Mouse (Mus musculus): ENCODE results near the gene Slc25a44. TPM values are rescaled to one million over a fixed set of nuclear protein-coding genes. Genes with fewer than 3 reads are reported as not detected.

The Slc25a44 gene
- polyA plus RNA-seq, 1 experiment from 2014 or later = 17.9 TPM

- DNase-seq (ENCODE audit: extremely low spot score, low spot score) = no peak
- Histone ChIP-seq H3K27ac (peak overlapping the region; percentile 17; the same call in 1 of the 2 replicates), H3K9me3 (no peaks in the 10 kb centered on the region), H3K4me3 (no peak overlapping the region), H3K36me3 (replicated peaks) (no peaks in the 10 kb centered on the region), H3K4me1 (peaks cover 60% of the 10 kb centered on the region), H3K27me3 (ENCODE audit: poor library complexity, severe bottlenecking) (peaks cover 75% of the 10 kb centered on the region)
- 73% methylated on average over 7 of the region's 7 CpGs for WGBS
Measured at GRCm38 (mm10) chr3:88456746-88457532, 32.0 kb upstream of the Slc25a44 start.

DNA sequence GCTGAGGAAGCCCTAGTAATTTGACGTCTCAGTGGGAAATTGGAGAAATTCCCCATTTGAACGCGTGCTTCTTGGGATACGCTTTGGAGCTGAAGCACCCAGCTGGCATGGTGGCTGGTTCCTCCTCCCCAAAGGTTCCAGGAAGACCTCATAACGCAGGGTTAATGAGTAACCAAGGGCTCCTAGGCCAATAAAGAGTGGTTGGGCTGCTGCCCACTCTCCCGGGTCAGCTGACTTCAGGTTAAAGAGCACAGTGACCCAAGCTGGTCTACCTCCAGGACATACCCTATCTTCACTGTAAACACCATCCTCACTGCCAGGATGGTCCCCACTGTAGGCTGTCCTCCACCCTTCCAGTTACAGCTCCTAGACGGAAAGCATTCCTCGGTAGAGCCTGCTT is 31.4 kb upstream of the Slc25a44 start:
- Histone ChIP-seq H3K27me3 (ENCODE audit: poor library complexity, severe bottlenecking) (peaks cover 75% of the 10 kb centered on the region), H3K9me3 (no peaks in the 10 kb centered on the region), H3K36me3 (replicated peaks) (no peaks in the 10 kb centered on the region), H3K4me1 (peaks cover 58% of the 10 kb centered on the region), H3K4me3 (no peak overlapping the region), H3K27ac (no peak overlapping the region)
- WGBS = 91% methylated on average over 8 of the region's 8 CpGs
- DNase-seq (ENCODE audit: extremely low spot score, low spot score) = no peak

- Histone ChIP-seq H3K36me3 (replicated peaks) (no peaks in the 10 kb centered on the region), H3K4me1 (peaks cover 53% of the 10 kb centered on the region), H3K27ac (0 out of 2 replicates have a peak overlapping the region, but pooled peaks have one; percentile 20), H3K9me3 (no peaks in the 10 kb centered on the region), H3K27me3 (ENCODE audit: poor library complexity, severe bottlenecking) (peaks cover 75% of the 10 kb centered on the region), H3K4me3 (no peak overlapping the region)
- WGBS = 81% methylated on average over 18 of the region's 18 CpGs
- no peak for DNase-seq (ENCODE audit: extremely low spot score, low spot score)
Measured at GRCm38 (mm10) chr3:88455588-88456264, 30.8 kb upstream of the Slc25a44 start.

- H3K36me3 ChIP-seq (replicated peaks) = no peaks in the 10 kb centered on the region
- WGBS = 69% methylated on average over 9 of the region's 9 CpGs
- H3K27me3 ChIP-seq (ENCODE audit: poor library complexity, severe bottlenecking) = peaks cover 75% of the 10 kb centered on the region
- no peak overlapping the region for H3K27ac ChIP-seq
- DNase-seq (ENCODE audit: extremely low spot score, low spot score) = no peak
- no peak overlapping the region for H3K4me3 ChIP-seq
- no peaks in the 10 kb centered on the region for H3K9me3 ChIP-seq
- peaks cover 53% of the 10 kb centered on the region for H3K4me1 ChIP-seq
Measured at GRCm38 (mm10) chr3:88454762-88455587, 30.0 kb upstream of the Slc25a44 start.

DNA sequence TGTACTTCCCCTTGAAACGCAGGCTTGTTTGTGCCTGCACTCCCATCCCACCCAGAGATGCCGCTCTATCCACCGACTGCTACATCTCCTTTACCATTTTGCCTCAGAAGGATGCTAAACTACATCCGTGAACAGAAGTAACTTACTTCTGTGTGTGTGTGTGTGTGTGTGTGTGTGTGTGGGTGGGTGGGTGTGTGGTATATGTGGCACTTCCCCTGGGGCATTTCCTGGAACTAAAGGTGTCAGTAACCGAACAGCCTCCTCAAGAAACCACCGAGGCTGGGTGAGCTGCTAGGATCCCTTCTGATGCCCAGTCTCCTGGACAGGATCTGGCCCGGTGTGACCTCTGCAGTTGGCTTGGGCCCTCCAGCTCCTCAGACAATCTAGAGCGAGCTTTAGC is 29.0 kb upstream of the Slc25a44 start:
- peaks cover 57% of the 10 kb centered on the region for H3K4me1 ChIP-seq
- WGBS = 78% methylated on average over 8 of the region's 8 CpGs
- peaks cover 75% of the 10 kb centered on the region for H3K27me3 ChIP-seq (ENCODE audit: poor library complexity, severe bottlenecking)
- no peak overlapping the region for H3K27ac ChIP-seq
- no peak overlapping the region for H3K4me3 ChIP-seq
- no peak for DNase-seq (ENCODE audit: extremely low spot score, low spot score)
- no peaks in the 10 kb centered on the region for H3K9me3 ChIP-seq
- H3K36me3 ChIP-seq (replicated peaks) = no peaks in the 10 kb centered on the region

DNA sequence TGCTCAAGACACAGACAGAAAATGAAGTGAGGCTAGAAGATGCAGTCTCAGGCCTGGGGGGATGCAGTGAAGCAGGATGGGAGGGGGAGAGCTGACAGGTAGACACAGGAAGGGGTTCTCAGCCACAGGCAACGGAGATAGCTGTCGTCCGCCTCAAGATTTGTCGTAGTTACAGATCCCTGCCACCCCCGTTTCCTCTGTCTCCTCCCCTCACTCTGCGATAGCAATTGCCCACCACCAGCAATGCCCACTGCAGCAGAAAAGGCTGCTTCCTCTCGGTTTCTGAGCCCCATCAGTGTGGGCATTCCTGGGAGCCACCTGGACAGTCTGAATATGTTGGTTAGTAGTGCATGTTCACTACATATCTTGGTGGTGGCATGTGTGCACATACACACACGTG is 28.4 kb upstream of the Slc25a44 start:
- peaks cover 53% of the 10 kb centered on the region for H3K4me1 ChIP-seq
- H3K27ac ChIP-seq = no peak overlapping the region
- 53% methylated on average over 8 of the region's 8 CpGs for WGBS
- H3K9me3 ChIP-seq = no peaks in the 10 kb centered on the region
- peaks cover 75% of the 10 kb centered on the region for H3K27me3 ChIP-seq (ENCODE audit: poor library complexity, severe bottlenecking)
- no peak overlapping the region for H3K4me3 ChIP-seq
- DNase-seq (ENCODE audit: extremely low spot score, low spot score) = no peak
- H3K36me3 ChIP-seq (replicated peaks) = no peaks in the 10 kb centered on the region

DNA sequence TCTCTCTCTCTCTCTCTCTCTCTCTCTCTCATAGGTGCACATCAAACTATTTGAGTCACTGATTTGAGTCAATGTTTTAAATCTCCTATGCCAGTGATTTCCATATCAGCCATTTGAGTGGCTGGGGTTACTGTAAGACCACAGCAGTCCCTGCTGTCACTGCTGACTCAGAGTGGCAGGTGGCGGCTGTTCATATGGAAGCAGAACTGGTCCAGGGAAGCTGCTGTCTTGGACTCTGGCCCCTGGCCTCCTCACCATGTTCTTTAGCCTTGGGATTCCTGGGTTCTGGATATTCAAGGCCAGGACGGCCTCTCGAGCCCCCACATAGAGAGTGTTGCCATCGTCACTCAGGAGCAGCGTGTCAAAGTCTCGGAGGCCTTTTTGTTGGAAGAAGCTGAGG is 27.8 kb upstream of the Slc25a44 start:
- WGBS = 75% methylated on average over 6 of the region's 6 CpGs
- H3K27ac ChIP-seq = no peak overlapping the region
- H3K27me3 ChIP-seq (ENCODE audit: poor library complexity, severe bottlenecking) = peaks cover 77% of the 10 kb centered on the region
- peaks cover 52% of the 10 kb centered on the region for H3K4me1 ChIP-seq
- DNase-seq (ENCODE audit: extremely low spot score, low spot score) = no peak
- no peaks in the 10 kb centered on the region for H3K9me3 ChIP-seq
- H3K4me3 ChIP-seq = no peak overlapping the region
- no peaks in the 10 kb centered on the region for H3K36me3 ChIP-seq (replicated peaks)

DNA sequence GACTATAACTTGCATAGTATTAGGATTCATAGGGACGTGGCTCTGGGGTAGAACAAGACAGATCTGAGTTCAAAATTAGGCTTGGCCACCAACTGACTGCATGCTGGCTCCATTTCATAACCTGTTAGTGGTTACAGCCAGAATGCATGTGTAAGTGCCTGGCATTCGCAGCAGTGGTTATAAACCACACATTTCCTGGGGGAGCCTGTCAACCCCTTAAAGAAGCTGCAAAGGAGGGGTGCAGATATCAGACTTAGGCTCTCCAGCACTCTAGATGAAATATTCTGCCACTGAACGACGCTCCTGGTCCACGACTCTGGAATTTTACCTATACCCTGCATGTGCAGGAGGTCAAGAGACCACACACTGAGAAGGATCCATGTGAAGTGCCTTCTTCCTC is 27.3 kb upstream of the Slc25a44 start:
- no peak for DNase-seq (ENCODE audit: extremely low spot score, low spot score)
- H3K4me1 ChIP-seq = peaks cover 48% of the 10 kb centered on the region
- no peak overlapping the region for H3K4me3 ChIP-seq
- WGBS = 79% methylated on average over 5 of the region's 5 CpGs
- no peak overlapping the region for H3K27ac ChIP-seq
- no peaks in the 10 kb centered on the region for H3K36me3 ChIP-seq (replicated peaks)
- H3K9me3 ChIP-seq = no peaks in the 10 kb centered on the region
- peaks cover 74% of the 10 kb centered on the region for H3K27me3 ChIP-seq (ENCODE audit: poor library complexity, severe bottlenecking)

DNA sequence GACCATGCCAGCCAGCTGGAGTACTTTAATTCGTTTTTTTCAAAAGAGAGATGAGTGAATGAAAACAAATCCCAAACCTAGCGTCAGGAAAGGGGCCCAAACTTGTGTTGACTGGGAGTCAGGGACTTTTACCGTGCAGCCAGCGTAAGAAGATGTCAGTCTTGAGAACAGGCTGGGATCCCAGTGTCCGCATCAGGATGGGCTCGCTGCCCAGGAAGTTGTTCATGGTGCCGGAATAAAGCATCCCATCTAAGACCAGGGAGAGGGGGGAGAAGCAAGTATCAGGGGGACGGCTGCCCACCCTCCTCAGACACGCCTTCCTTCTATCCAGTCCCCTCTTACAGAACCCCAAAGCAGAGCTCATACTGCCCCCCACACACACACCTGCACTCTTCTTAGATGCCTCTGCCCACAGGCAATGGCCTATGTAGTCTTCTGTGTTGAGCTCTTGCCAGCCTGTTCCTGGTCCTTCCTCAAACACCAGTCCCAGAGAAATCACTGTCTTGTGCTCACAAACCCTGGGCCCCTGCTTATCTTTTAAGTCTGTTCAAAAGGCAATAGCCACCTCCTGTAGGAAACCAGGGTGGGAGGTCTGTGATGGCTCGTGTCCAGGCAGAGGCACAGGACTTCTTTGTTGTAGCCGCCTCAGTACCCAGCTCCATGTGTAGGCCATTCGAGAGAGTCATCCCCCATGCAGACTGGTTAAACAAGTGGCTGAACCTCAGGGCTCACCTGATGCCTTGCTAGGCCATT is 25.6 kb upstream of the Slc25a44 start:
- WGBS = 84% methylated on average over 12 of the region's 12 CpGs
- DNase-seq (ENCODE audit: extremely low spot score, low spot score) = no peak
- Histone ChIP-seq H3K4me1 (peaks cover 40% of the 10 kb centered on the region), H3K27ac (no peak overlapping the region; the same call in 1 of the 2 replicates), H3K9me3 (no peaks in the 10 kb centered on the region), H3K27me3 (ENCODE audit: poor library complexity, severe bottlenecking) (peaks cover 63% of the 10 kb centered on the region), H3K36me3 (replicated peaks) (no peaks in the 10 kb centered on the region), H3K4me3 (no peak overlapping the region)

DNA sequence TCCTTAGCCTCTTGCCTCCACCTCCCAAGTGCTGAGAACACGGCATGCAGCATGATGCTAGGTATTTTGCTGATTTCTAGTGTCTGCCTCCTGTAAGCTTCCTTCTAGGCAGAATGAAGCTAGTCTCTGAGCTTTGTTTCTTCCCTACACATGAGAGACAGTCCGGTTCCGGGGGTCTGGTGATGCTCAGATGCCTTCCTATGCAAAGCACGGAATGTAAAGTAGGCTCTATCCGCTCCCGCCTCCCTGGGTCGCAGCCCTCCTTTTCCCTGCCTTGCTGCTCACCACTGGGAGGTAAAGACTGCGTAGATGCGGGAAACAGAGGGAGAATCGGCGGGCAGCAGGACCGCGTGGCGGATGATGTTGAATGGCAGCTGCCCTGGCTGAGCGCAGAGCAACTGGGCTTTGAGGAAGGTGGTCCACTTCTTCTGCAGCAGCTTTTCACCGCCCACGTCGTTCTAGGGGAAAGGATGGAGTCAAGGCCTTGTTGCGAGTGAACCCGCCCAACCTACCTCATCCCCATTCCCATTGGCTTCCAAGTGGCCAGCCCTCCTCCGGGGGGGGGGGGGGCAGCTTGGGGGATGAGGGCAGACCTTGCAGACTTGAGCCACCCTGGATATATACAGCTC is 24.6 kb upstream of the Slc25a44 start:
- H3K27me3 ChIP-seq (ENCODE audit: poor library complexity, severe bottlenecking) = peaks cover 60% of the 10 kb centered on the region
- peak overlapping the region; percentile 82 for H3K27ac ChIP-seq
- H3K36me3 ChIP-seq (replicated peaks) = no peaks in the 10 kb centered on the region
- H3K4me1 ChIP-seq = peaks cover 36% of the 10 kb centered on the region
- H3K4me3 ChIP-seq = peak overlapping the region; percentile 48
- peak; percentile 66 for DNase-seq (ENCODE audit: extremely low spot score, low spot score)
- 6% methylated on average over 21 of the region's 21 CpGs for WGBS
- no peaks in the 10 kb centered on the region for H3K9me3 ChIP-seq

DNA sequence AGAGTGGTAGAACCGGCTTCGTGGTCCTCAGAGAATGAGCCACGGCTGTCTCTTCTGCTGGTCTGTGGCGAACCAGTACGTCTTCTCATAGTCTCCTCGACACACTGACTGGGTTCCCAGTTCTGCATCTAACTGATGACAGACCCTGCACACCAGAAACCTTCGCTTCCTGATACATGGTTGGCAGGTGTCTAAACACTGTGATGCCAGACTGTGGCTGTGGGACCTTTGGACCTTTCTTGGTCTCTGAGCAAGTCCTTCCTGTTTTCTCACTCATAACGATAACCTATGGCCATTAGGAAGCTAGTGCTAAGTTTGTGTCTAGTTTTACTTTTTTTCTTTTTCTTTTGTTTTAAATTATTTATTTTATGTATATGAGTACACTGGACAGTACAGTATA is 23.5 kb upstream of the Slc25a44 start:
- Histone ChIP-seq H3K27me3 (ENCODE audit: poor library complexity, severe bottlenecking) (peaks cover 57% of the 10 kb centered on the region), H3K4me1 (peaks cover 36% of the 10 kb centered on the region), H3K36me3 (replicated peaks) (no peaks in the 10 kb centered on the region), H3K9me3 (no peaks in the 10 kb centered on the region), H3K27ac (no peak overlapping the region), H3K4me3 (no peak overlapping the region)
- 94% methylated on average over 8 of the region's 8 CpGs for WGBS
- DNase-seq (ENCODE audit: extremely low spot score, low spot score) = no peak

DNA sequence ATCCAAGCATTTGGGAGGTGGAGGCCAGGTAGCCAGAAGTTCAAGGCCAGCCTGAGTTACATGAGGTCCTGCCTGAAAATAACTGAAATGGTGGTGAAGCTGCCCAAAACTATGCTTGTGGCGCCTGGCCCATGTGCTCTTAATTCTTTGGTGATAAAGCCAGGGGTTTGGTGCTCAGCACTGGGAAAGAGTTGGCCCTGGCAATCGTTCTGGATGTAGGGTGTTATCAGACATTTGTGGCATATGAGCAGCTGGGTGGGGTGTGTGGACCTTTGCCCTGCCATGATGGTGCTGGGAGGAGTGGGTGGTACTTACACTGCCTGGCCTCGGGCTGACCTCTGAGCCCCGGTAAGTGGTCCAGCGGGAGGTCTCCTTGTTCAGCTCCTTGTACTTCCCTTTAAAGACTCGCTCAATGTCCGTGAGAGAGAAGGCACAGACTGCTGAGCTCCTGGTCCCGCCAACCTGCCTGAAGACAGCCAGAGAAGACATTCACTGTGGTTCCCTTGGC is 22.8 kb upstream of the Slc25a44 start:
- Histone ChIP-seq H3K36me3 (replicated peaks) (no peaks in the 10 kb centered on the region), H3K9me3 (no peaks in the 10 kb centered on the region), H3K27ac (no peak overlapping the region), H3K4me3 (no peak overlapping the region), H3K27me3 (ENCODE audit: poor library complexity, severe bottlenecking) (peaks cover 55% of the 10 kb centered on the region), H3K4me1 (peaks cover 30% of the 10 kb centered on the region)
- WGBS = 64% methylated on average over 8 of the region's 8 CpGs
- no peak for DNase-seq (ENCODE audit: extremely low spot score, low spot score)
